Comparison of ENCODE assay signal across 8 mouse cellular contexts in the genomic region with DNA sequence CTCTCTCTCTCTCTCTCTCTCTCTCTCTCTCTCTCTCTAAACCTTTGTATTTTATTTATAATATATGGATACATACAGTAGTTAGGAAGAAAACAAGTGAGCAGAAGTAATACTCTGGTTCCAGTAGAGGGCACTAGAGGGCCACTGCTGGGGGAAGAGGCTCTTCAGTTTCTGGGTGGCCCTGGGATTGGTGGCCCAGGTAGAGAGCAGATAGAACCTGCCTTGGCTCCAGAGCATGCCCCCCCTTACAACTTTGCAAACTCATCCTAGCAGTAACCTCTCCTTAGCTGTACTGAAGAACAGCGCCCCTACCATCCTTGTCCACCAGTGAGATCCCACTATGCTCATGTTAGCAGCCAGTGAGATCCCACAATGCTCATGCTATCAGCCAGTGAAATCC.
DNase-seq lines count a peak whose midpoint lies in the region; ATAC-seq and TF ChIP-seq lines count a peak whose summit lies in the region.

No protein-coding gene starts in this region.

- no peak overlapping the region for H3K9ac ChIP-seq in MEL (ENCODE audit: control insufficient read depth, low read depth, low read length, poor library complexity, severe bottlenecking)
- H3K9ac ChIP-seq in midbrain, embryonic 11.5 days (ENCODE audit: low read length) = no peak overlapping the region

- H3K4me3 ChIP-seq in MEL (ENCODE audit: control insufficient read depth in 1 of 2, insufficient read depth in 1 of 2, low read depth in 2 of 2, low read length in 2 of 2) = no peak overlapping the region
- H3K4me3 ChIP-seq in midbrain, embryonic 11.5 days (ENCODE audit: low read depth, low read length) = no peak overlapping the region

- no peaks in the 10 kb centered on the region for H3K36me3 ChIP-seq in MEL (ENCODE audit: control insufficient read depth in 1 of 2, insufficient read depth in 2 of 2, low read length in 2 of 2)
- H3K36me3 ChIP-seq in midbrain, embryonic 11.5 days (ENCODE audit: control insufficient read depth, insufficient read depth, low read length) = no peaks in the 10 kb centered on the region

- H3K9me3 ChIP-seq in MEL (replicated peaks; ENCODE audit: insufficient read depth, low read length) = no peaks in the 10 kb centered on the region
- no peaks in the 10 kb centered on the region for H3K9me3 ChIP-seq in midbrain, embryonic 11.5 days (ENCODE audit: control insufficient read depth, low read length)

- intact Hi-C loops in left cerebral cortex, postnatal 10 days (cut with DNase I) = loop anchor here (5.0 kb wide), 1 partner anchor 160 kb away; no protein-coding TSS in a partner anchor

- H3K27ac ChIP-seq in MEL (ENCODE audit: control insufficient read depth, low read depth, low read length) = no peak overlapping the region
- H3K27ac ChIP-seq in midbrain, embryonic 11.5 days (ENCODE audit: low read depth, low read length) = no peak overlapping the region

- peak; percentile 76 for ATAC-seq in midbrain, embryonic 11.5 days (ENCODE audit: low FRiP score)

- no peaks in the 10 kb centered on the region for H3K27me3 ChIP-seq in MEL (ENCODE audit: control insufficient read depth in 1 of 2, insufficient read depth in 2 of 2, low read length in 2 of 2)
- no peaks in the 10 kb centered on the region for H3K27me3 ChIP-seq in midbrain, embryonic 11.5 days (ENCODE audit: control insufficient read depth, insufficient read depth, low read length)

- H3K4me2 ChIP-seq in midbrain, embryonic 11.5 days = no peak overlapping the region

- no peaks in the 10 kb centered on the region for H3K4me1 ChIP-seq in MEL (ENCODE audit: control insufficient read depth in 1 of 2, insufficient read depth in 2 of 2, low read length in 2 of 2)
- H3K4me1 ChIP-seq in midbrain, embryonic 11.5 days (ENCODE audit: control insufficient read depth, insufficient read depth, low read length) = no peaks in the 10 kb centered on the region

- no peak for TF ChIP-seq EP300 in MEL (IDR thresholded peaks at IDR 0.05; ENCODE audit: low read depth in 1 of 2, low read length in 2 of 2)

- TF ChIP-seq CTCF in MEL (IDR thresholded peaks at IDR 0.05 in 2 of 3, conservative IDR thresholded peaks at IDR 0.05 in 1 of 3; ENCODE audit: control insufficient read depth in 1 of 3, insufficient read depth in 1 of 3, low read depth in 2 of 3, low read length in 3 of 3, poor library complexity in 1 of 3, severe bottlenecking in 1 of 3) = peak; percentile 12 to 40 (median 15); a peak in 4 of 6 replicates

- no peak for TF ChIP-seq POLR2A in MEL (IDR thresholded peaks at IDR 0.05; ENCODE audit: control insufficient read depth in 1 of 2, insufficient read depth in 1 of 2, low read depth in 1 of 2, low read length in 2 of 2, poor library complexity in 1 of 2)

- no peaks in the 10 kb centered on the region for H3K79me2 ChIP-seq in MEL (ENCODE audit: control insufficient read depth, insufficient read depth, low read length, poor library complexity)

- WGBS in midbrain, embryonic 11.5 days = 25% methylated on average over 1 of the region's 1 CpGs

- TF ChIP-seq RAD21 in MEL (IDR thresholded peaks at IDR 0.05; ENCODE audit: low read depth, low read length) = no peak

- DNase-seq in gastrocnemius, postnatal 10 days = peak; percentile 29
- DNase-seq in gastrocnemius, postnatal 25 days = no peak
- DNase-seq in MEL (ENCODE audit: low read depth, low spot score) = no peak
- DNase-seq in cerebellum, postnatal 36 days = peak; percentile 33 to 36
- DNase-seq in heart, postnatal 4 days = peak; percentile 65
- peak; percentile 34 to 56 for DNase-seq in left cerebral cortex, postnatal 10 days (ENCODE audit: extremely low spot score in 1 of 2, low spot score in 2 of 2)
- peak; percentile 95 for DNase-seq in midbrain, embryonic 11.5 days (ENCODE audit: low spot score, missing footprints)
- peak; percentile 32 to 66 for DNase-seq in spleen, postnatal 4 days (ENCODE audit: low spot score in 2 of 2)

TF ChIP-seq in MEL, 35 proteins besides CTCF, POLR2A, EP300 and RAD21:
- TF ChIP-seq BHLHE40 (IDR thresholded peaks at IDR 0.05; ENCODE audit: borderline replicate concordance, low read depth, low read length) = no peak
- no peak for TF ChIP-seq GATA1 (IDR thresholded peaks at IDR 0.05; ENCODE audit: low read depth, low read length)
- no peak for TF ChIP-seq JUND (IDR thresholded peaks at IDR 0.05; ENCODE audit: low read depth, low read length)
- no peak for TF ChIP-seq NRF1 (IDR thresholded peaks at IDR 0.05; ENCODE audit: insufficient read depth, low read depth, low read length, poor library complexity, severe bottlenecking)
- no peak for TF ChIP-seq GABPA (IDR thresholded peaks at IDR 0.05; ENCODE audit: low read depth, low read length)
- no peak for TF ChIP-seq POLR2AphosphoS2 (IDR thresholded peaks at IDR 0.05; ENCODE audit: low read length)
- no peak for TF ChIP-seq E2F4 (IDR thresholded peaks at IDR 0.05; ENCODE audit: borderline replicate concordance, low read depth, low read length)
- no peak for TF ChIP-seq MAFK (IDR thresholded peaks at IDR 0.05; ENCODE audit: borderline replicate concordance, low read depth, low read length)
- no peak for TF ChIP-seq TBP (IDR thresholded peaks at IDR 0.05; ENCODE audit: low read depth, low read length)
- TF ChIP-seq CHD1 (IDR thresholded peaks at IDR 0.05; ENCODE audit: low read depth, low read length) = no peak
- no peak for TF ChIP-seq ZC3H11A (IDR thresholded peaks at IDR 0.05; ENCODE audit: low read depth, low read length)

Comparison
In these comparisons a context has a peak if more than half of its experiments do, and no peak if none do; other contexts are left out.
1. DNase-seq: peak in gastrocnemius, postnatal 10 days (single experiment), cerebellum, postnatal 36 days (2 of 2), heart, postnatal 4 days (single experiment), left cerebral cortex, postnatal 10 days (2 of 2), midbrain, embryonic 11.5 days (single experiment) and spleen, postnatal 4 days (2 of 2); none in gastrocnemius, postnatal 25 days (single experiment) and MEL (single experiment).